ENCODE assay signal across 24 mouse cellular contexts in genomic region chr10:9907519-9907918, GRCm38 (mm10). TPM values are rescaled to one million over a fixed set of nuclear protein-coding genes. Genes with fewer than 3 reads are reported as not detected.
DNase-seq lines count a peak whose midpoint lies in the region; ATAC-seq and TF ChIP-seq lines count a peak whose summit lies in the region.
"Had no signal": no experiment of that assay in that cellular context is flagged by ENCODE, and none has a peak within 500 bp of the region (broad histone marks: within the 10 kb centered on the region; RNA-seq: fewer than 3 reads in every experiment).

No protein-coding gene starts in this region.

- no peak overlapping the region for H3K4me3 ChIP-seq in heart, adult 2 months
- H3K4me3 ChIP-seq: embryonic facial prominence, embryonic 15.5 days; hindbrain, embryonic 13.5 days; layer of hippocampus, adult 2 months; limb, embryonic 10.5 days; limb, embryonic 15.5 days; midbrain, embryonic 13.5 days; neural tube, embryonic 15.5 days had no signal

- TF ChIP-seq POLR2A in heart, adult 2 months (IDR thresholded peaks at IDR 0.05; ENCODE audit: insufficient read depth, low read depth, low read length): no peak

- TF ChIP-seq CTCF in heart, adult 2 months (IDR thresholded peaks at IDR 0.05): no peak

- WGBS in heart, adult 2 months: 68% methylated on average over 2 of the region's 2 CpGs

- H3K79me2 ChIP-seq in heart, adult 2 months (replicated peaks; ENCODE audit: control insufficient read depth, insufficient read depth, low read length): no peaks in the 10 kb centered on the region

- H3K36me3 ChIP-seq in heart, adult 2 months (ENCODE audit: control insufficient read depth, insufficient read depth, low read length): peaks cover 8% of the 10 kb centered on the region; the same call in 1 of the 2 replicates
- H3K36me3 ChIP-seq in splenic B cell, adult 2 months (ENCODE audit: control insufficient read depth, insufficient read depth, low read length, poor library complexity, severe bottlenecking): no peaks in the 10 kb centered on the region
- H3K36me3 ChIP-seq: embryonic facial prominence, embryonic 15.5 days; hindbrain, embryonic 13.5 days; limb, embryonic 10.5 days; limb, embryonic 15.5 days; midbrain, embryonic 13.5 days; neural tube, embryonic 15.5 days had no signal

- peak; percentile 78 for ATAC-seq in common myeloid progenitor, adult 5-6 weeks (replicated peaks; ENCODE audit: low read depth, poor library complexity, severe bottlenecking)
- ATAC-seq in megakaryocyte, adult 5-6 weeks (ENCODE audit: poor library complexity, severe bottlenecking): peak; percentile 86
- ATAC-seq: forebrain, embryonic 14.5 days; intestine, postnatal 0 days; midbrain, embryonic 13.5 days; Patski had no signal

- peak overlapping the region; percentile 26 for H3K27ac ChIP-seq in heart, adult 2 months
- H3K27ac ChIP-seq: embryonic facial prominence, embryonic 15.5 days; hindbrain, embryonic 13.5 days; layer of hippocampus, adult 2 months; limb, embryonic 10.5 days; limb, embryonic 15.5 days; liver, embryonic 14.5 days; midbrain, embryonic 13.5 days; neural tube, embryonic 15.5 days had no signal

- H3K9ac ChIP-seq in heart, adult 2 months (ENCODE audit: low read depth, low read length): no peak overlapping the region
- H3K9ac ChIP-seq: embryonic facial prominence, embryonic 15.5 days; hindbrain, embryonic 13.5 days; limb, embryonic 15.5 days; liver, embryonic 14.5 days; lung, embryonic 14.5 days; midbrain, embryonic 13.5 days; neural tube, embryonic 15.5 days had no signal

- H3K27me3 ChIP-seq in heart, adult 2 months (ENCODE audit: control insufficient read depth, insufficient read depth, low read length): no peaks in the 10 kb centered on the region
- H3K27me3 ChIP-seq in splenic B cell, adult 2 months (ENCODE audit: control insufficient read depth, insufficient read depth, low read length, poor library complexity, severe bottlenecking): no peaks in the 10 kb centered on the region
- H3K27me3 ChIP-seq: embryonic facial prominence, embryonic 15.5 days; hindbrain, embryonic 13.5 days; limb, embryonic 15.5 days; midbrain, embryonic 13.5 days; neural tube, embryonic 15.5 days had no signal

- TF ChIP-seq EP300 in heart, adult 2 months (IDR thresholded peaks at IDR 0.05; ENCODE audit: insufficient read depth, low read depth, low read length): no peak

- intact Hi-C loops in heart, adult 2 months (cut with DNase I): no loop called here

- DNase-seq in heart, adult 2 months: no peak
- DNase-seq in heart, postnatal 4 days: no peak
- DNase-seq in splenic B cell, adult 2 months (ENCODE audit: low read depth, low spot score): peak; percentile 7
- DNase-seq in left cerebral cortex, adult 9 months (ENCODE audit: low spot score in 2 of 2): no peak
- no peak for DNase-seq in cerebellum, adult 11 months
- DNase-seq: cerebellum, adult 18-20 months; lung, postnatal 14 days; right cerebral cortex, adult 18-20 months; thymus, adult 2 months; thymus, postnatal 4 days had no signal

- no peaks in the 10 kb centered on the region; the same call in 1 of the 2 replicates for H3K4me1 ChIP-seq in heart, adult 2 months (ENCODE audit: control insufficient read depth, insufficient read depth, low read length)
- H3K4me1 ChIP-seq: embryonic facial prominence, embryonic 15.5 days; hindbrain, embryonic 13.5 days; limb, embryonic 10.5 days; limb, embryonic 15.5 days; midbrain, embryonic 13.5 days; neural tube, embryonic 15.5 days had no signal

RNA-seq across cellular contexts. Expression of gene Stxbp5, which starts 6.6 kb away (rescaled TPM):
- 10 to 100 TPM; 11.9 to 13.7 TPM for total RNA-seq in heart, adult 2 months (2021)
- polyA plus RNA-seq in heart, adult 2 months (2012; rRNA removed): 8.4 and 10.5 TPM in 2 replicates
- 10 to 100 TPM; 13.7 to 15.3 TPM for total RNA-seq in heart, postnatal 4 days (2021)
- total RNA-seq in common myeloid progenitor, adult 5-6 weeks (2017): 50.1 and 51.8 TPM in 2 replicates
- 32.6 and 34.5 TPM in 2 replicates for total RNA-seq in megakaryocyte, adult 5-6 weeks (2015)
- total RNA-seq in megakaryocyte, adult 5-6 weeks (2017): 20.7 and 26.8 TPM in 2 replicates
